Mouse (Mus musculus) CD4-positive, CD25-positive, alpha-beta regulatory T cell, adult 4 months (primary cell): Measurements from ENCODE around the gene Kcnq1. TPM values are rescaled to one million over a fixed set of nuclear protein-coding genes. Genes with fewer than 3 reads are reported as not detected.

Experiments
- ATAC-seq: one replicate; pipeline ENCODE4 v1.8.0; 2017
- polyA plus RNA-seq, 2 experiments: library from polyadenylated mRNA; unstranded; fragments of 100-300 nt; shearing (Covaris generic); gene quantifications; one replicate each; pipeline ENCODE4 v1.2.1; 2017

The Kcnq1 gene
- polyA plus RNA-seq, 2 experiments from 2014 or later: not detected

DNA sequence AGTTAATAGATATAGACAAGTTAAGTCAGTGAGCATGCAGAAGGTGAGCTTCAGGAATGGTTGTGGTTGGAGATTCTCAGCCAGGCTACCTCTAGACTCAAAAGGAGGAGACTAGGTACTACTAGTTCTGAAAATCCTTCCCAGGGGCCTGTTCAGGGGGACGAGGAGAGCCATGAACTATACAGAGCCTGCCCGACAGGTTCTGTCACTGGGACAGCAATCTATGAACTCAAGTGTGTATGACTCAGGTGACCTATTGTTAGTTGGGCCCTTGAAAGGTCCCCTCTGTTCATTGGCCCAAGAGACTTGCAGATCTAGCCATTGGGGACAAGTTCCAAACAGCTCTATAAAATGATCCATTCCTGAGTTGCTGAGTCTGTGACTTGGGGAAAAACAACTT lies 82.4 kb downstream of the Kcnq1 start:
- ATAC-seq: no peak

DNA sequence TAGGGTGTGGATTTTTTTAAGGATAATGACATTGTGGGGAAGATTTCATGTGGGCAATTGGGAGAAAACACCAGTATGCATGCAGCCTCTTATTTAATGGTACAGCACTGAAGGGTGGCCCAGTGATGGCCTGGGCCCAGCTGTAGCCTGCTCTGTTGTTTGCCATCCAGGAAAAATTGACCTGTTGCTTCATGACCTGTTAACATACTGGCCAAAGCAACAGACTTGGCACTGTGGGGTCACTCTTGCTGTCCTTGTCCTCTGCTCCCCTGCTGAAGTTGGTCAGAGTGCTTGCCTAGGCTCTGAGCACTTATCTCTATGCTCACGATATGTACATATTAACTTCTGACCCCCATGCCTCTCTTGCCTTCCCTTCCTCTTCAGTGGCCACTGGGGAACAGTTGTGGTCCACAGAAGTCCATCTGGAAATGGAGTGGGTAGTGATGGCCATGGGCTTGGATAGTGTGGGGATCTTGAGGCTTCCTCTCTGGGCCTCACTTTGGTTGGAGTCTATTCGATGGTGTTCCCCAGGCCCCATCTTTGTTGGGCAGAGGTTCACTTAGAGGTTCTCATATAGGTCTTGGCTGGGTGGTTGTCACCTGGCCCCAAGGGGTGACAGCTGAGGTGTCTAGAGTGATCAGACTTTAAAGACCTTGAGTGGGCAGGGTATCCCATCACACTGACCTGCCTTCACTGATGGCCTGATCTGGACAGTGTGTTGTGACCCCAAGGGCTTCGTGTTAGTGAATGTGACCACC lies 84.0 kb downstream of the Kcnq1 start:
- no peak for ATAC-seq

- ATAC-seq: no peak
These were observed 84.7 kb downstream of the Kcnq1 start for GRCm38 (mm10) chr7:143190911-143191310.

GRCm38 (mm10) chr7:143192392-143192791 lies 86.2 kb downstream of the Kcnq1 start:
- no peak for ATAC-seq

DNA sequence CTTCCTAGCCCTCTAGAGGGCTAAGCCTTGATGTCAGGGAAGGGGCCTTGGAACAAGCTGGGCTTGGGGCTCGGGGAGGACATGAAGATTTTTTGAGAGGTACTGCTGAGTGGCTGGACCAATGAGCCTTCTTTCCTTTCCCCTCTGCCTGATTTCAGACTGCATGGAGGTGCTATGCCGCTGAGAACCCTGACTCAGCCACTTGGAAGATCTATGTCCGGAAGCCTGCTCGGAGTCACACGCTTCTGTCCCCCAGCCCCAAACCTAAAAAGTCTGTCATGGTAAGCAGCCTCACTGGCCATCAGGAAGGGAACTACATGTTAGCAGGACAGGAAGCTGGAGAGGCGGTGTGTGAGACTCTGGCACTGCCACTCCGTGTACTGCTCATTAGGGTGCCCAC lies 87.9 kb downstream of the Kcnq1 start:
- ATAC-seq: no peak

DNA sequence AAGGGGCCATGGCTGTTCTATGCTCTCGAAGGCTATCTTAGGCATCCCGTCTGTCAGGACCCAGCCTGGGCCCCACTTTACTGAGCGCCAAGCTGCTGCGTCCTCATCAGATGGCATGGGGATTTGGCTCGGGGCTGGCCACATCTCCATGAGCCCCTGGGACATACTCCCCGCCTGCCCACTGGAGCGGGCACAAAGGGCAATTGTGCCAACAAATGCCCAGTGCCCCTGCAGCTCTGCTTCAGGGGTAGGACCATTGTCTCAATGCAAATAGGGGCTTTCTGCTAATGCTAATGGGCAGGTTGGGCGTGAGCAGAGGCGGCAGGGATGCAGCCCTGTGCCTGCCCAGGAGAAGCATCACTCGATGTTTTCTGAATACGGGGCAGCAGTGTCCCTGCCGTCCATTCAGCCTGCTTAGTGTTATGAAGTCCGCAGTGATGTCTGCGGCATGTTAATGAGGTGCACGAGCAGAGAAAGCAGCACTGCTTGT lies 91.8 kb downstream of the Kcnq1 start:
- ATAC-seq: no peak

DNA sequence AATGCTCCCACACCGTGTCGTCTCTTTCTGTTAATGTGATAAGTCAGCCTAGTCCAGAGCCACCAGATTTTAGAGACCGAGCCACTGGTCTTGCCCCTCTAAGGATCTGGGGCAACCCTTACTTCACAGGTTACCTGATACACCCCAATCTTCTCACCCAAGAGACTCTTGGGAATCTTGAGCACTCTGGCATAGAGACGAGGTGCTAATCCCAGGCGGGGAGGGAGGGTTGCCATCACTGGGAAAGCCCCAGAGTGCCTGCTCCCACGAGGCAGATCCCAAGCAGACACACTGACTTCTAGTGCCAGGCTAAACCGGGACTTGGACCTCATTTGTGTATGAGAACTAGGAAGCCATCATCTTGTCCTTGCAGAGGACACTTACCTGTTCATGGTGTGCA lies 92.3 kb downstream of the Kcnq1 start:
- no peak for ATAC-seq

DNA sequence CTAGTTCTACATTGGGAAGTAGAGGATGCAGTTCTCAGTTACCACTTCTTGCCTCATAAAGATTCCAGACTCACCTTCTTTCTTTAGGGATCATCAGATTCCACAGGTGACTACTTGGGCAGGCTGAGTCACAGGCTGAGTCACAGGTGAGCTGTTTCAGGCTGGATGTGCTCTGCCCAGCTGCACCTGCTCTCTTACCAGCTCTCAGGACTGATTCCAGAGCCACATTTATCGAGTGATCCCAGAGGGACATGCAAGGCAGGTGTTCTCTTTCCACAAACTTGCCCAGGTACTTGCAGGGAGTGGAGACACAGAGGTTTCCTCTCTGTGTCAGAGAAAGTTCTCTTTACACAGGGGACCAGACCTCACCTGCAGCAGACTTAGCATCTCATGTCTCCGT lies 95.1 kb downstream of the Kcnq1 start:
- no peak for ATAC-seq

DNA sequence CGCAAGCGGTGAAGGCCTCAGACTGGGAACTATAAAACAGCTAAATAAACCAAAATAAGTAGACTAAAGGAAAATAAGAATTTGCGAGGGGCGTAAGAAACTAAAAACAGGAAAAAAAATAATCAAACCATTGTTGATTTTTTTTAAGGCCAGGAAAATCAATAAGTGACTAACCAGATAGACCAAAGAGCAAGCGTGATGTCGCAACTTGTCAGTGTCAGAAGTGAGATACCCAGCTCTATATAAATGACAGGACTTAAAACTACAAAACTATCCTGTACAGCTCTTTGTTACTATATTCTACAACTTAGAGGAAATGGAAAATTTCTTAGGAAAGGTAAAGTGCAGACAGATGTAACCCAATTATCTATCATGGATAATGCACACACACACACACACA lies 97.7 kb downstream of the Kcnq1 start:
- no peak for ATAC-seq

DNA sequence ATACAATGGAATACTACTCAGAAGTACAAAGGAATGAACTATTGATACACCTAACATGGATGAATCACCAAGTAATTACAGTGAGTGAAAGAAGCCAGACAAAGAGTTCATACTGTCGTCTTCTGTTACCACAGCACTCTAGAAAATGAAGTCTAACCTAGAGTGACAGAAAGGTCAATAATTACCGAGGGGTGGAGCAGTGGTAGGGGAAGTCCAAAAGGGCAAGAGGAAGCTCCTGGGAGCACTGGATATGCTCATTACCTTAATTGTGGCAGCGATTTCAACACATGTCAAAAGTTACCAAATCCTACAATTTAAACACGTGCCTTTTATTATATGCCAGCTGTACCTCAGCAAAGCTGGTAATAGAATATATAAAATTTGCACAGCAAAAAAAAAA lies 100.9 kb downstream of the Kcnq1 start:
- ATAC-seq: no peak

DNA sequence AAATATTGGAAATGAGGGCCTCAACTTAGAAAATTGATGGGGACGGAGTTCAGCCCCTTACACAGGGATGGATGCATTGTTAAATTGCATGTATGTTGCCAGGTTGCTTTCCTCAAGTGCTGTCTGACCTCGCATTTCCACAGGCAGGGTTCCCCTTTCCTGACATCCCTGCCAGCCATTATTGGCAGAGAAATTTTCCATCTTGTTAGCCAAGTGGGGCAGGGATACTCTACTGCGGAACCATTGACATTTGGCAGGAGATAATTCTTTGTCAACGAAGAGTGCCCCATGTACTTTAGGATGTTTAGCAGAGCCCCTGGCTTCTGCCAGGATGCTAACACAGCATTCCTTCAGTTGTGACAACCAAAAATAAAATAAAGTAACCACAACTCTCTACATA lies 104.6 kb downstream of the Kcnq1 start:
- ATAC-seq: no peak

GRCm38 (mm10) chr7:143251206-143251605 lies 145.0 kb downstream of the Kcnq1 start:
- ATAC-seq: no peak

- no peak for ATAC-seq
These were observed 147.1 kb downstream of the Kcnq1 start for GRCm38 (mm10) chr7:143253126-143253871.

DNA sequence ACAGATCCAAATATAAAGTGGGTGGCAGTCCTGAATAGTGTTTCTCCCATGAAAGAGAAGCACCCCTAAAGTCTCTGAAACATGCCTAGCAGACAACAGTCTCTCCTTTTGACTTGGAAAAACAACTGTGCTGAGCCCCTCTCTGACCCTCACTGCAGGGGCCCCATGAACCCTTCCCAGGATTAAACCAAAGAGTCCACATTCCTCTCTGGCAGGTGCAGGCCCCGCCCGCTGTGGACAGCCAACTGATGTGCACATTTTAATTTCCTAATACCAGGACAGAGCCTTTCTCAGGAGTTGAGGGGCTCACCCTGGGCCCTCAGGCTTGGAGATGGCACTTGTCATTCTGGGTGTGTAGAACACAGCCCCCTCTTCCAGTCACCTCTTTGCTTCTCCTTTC lies 148.7 kb downstream of the Kcnq1 start:
- ATAC-seq: no peak

GRCm38 (mm10) chr7:143261246-143261645 lies 155.1 kb downstream of the Kcnq1 start:
- no peak for ATAC-seq

DNA sequence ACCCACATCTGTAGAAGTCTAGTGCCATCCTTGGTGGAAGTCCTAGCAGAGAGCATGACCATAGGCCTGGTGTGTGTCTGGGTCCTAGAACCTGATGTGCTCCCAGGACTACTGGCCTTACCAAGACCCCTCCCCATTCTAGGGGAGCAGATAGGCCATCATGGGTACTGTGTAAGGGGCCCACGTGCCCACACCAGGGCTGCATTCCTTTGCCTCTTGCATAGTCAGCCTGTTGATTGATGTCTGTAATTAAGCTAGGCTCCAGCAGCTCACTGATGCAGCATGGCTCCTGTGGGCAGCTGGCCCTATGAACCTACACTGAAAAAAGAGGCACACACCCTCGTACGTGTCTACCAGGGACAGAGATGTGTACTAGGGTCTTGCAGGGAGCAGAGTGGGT lies 157.4 kb downstream of the Kcnq1 start:
- ATAC-seq: no peak

- no peak for ATAC-seq
These were observed 157.8 kb downstream of the Kcnq1 start for GRCm38 (mm10) chr7:143263966-143264365.

GRCm38 (mm10) chr7:143265386-143265785 lies 159.2 kb downstream of the Kcnq1 start:
- no peak for ATAC-seq

DNA sequence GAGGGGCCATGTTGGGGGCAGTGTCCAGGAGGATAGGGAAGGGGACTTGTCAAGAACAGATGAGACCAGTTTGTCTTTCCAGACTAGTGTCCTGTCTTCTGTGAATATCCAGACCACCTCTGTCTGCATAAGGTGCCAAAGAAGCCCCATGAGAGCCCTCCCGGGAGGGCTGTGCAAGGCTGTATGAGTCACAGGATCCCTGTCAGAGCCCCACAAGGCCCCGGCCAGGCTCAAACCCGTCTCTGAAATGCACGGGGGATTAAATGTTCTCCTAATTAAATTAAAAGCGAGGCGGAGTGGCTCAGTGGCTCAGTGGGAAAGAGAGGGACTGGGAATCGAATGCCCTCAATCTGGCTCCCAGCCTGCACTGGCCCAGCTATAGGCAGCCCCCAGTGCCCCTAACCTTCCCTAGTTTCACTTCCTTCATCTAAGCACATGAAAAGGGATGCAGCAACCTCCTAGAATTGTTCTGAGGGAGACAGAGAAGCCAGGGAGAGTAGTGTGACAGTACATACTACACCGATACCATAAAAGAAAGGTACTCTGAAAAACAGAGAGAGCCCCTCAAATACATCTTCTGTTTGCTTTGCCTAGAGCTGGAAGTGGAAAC lies 159.8 kb downstream of the Kcnq1 start:
- no peak for ATAC-seq

- ATAC-seq: no peak
These were observed 167.6 kb downstream of the Kcnq1 start for GRCm38 (mm10) chr7:143273747-143274146.

DNA sequence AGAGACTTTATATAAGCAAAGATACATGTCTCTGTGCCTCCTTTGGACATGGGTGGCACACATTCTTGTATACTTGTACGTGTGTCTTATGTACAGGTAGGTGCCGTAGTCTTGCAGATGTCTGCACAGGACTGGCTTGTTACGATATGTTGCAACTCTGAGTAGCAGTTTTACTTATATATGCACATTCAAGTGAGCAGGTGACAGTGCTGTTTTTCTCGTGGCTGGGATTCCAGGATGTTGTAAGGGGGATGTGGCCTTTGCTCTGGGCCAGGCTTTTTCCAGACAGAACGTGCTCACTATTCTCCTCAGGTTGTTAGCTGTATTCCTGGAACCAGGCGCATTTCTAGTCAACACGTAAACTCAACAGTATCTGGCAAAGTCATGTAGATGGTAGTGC lies 168.9 kb downstream of the Kcnq1 start:
- ATAC-seq: no peak

DNA sequence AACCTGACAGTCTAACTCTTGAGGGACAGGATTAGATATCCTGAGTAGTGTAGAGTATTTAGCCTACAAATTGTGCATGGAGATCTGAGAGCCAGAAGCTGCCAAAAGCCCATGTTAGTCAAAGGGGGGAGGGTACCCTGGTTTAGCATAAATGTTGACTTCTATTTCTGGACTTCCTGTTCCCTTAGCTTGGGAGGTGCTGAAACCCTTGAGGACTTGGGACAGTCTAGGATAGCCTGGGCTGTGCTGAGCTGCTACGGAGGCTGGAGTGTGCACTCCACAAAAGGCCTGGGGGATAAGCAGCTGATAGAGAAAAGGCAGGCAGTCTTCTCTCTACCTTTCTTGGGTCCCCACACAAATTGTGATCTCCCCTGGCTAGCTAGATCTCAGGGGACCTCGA lies 177.5 kb downstream of the Kcnq1 start:
- no peak for ATAC-seq

GRCm38 (mm10) chr7:143284866-143285265 lies 178.7 kb downstream of the Kcnq1 start:
- no peak for ATAC-seq

GRCm38 (mm10) chr7:143285440-143285839 lies 179.3 kb downstream of the Kcnq1 start:
- ATAC-seq: no peak
